Mouse (Mus musculus) liver, adult 2 months (tissue): ENCODE data around the gene Tmem190. TPM values are rescaled to one million over a fixed set of nuclear protein-coding genes. Genes with fewer than 3 reads are reported as not detected.
"Not testable (repeated sequence)": the region's sequence is repeated elsewhere in the genome, so short reads cannot be mapped to it uniquely, and the experiment has no call there.

ENCODE experiments used
- DNase-seq: peaks from one replicate; pipeline ENCODE4 v3.0.0-alpha.2; 2011; ENCODE audit warnings: low read depth, low spot score; ENCODE audit errors: extremely low read depth
- H3K27ac ChIP-seq: fragments of 200-500 bp; replicated peaks from 2 replicates; pipeline ENCODE4 v1.5.1; 2012; ENCODE audit warnings: low read depth, mild to moderate bottlenecking, control low read depth, inconsistent platforms, low read length; ENCODE audit not compliant: insufficient read depth
- H3K27me3 ChIP-seq: fragments of 200-500 bp; 2 replicates; pipeline ENCODE4 v1.6.1; 2012; ENCODE audit warnings: mild to moderate bottlenecking, moderate library complexity, low read length, inconsistent platforms; ENCODE audit not compliant: control insufficient read depth, insufficient read depth
- H3K36me3 ChIP-seq: fragments of 200-500 bp; 2 replicates; pipeline ENCODE4 v1.6.1; 2012; ENCODE audit warnings: low read length, inconsistent platforms; ENCODE audit not compliant: control insufficient read depth, insufficient read depth
- H3K4me1 ChIP-seq: fragments of 200-500 bp; 2 replicates; pipeline ENCODE4 v1.6.1; 2011; ENCODE audit warnings: low read length; ENCODE audit not compliant: control insufficient read depth, insufficient read depth
- H3K4me3 ChIP-seq: fragments of 200-500 bp; 2 replicates; pipeline ENCODE4 v1.5.1; 2011; ENCODE audit warnings: low read depth, mild to moderate bottlenecking, control low read depth, low read length, moderate library complexity; ENCODE audit not compliant: insufficient read depth
- H3K79me2 ChIP-seq: fragments of 200-500 bp; 2 replicates; pipeline ENCODE4 v1.6.1; 2012; ENCODE audit warnings: inconsistent platforms, mild to moderate bottlenecking, low read length, moderate library complexity; ENCODE audit not compliant: control insufficient read depth, insufficient read depth
- H3K9ac ChIP-seq: fragments of 200-500 bp; 2 replicates; pipeline ENCODE4 v1.6.1; 2012; ENCODE audit warnings: low read depth, mild to moderate bottlenecking, control low read depth, inconsistent platforms, low read length
- CTCF ChIP-seq: fragments of 200-500 bp; IDR thresholded peaks from 2 replicates; pipeline ENCODE4 v1.5.1; 2011; ENCODE audit warnings: low read depth, low read length, control low read depth
- POLR2A ChIP-seq: fragments of 200-500 bp; IDR thresholded peaks from 2 replicates; pipeline ENCODE4 v1.6.1; 2011; ENCODE audit warnings: low read length, control low read depth; ENCODE audit not compliant: insufficient read depth; ENCODE audit errors: extremely low read depth
- WGBS: fragments of 180-500 bp; shearing (Covaris S2); methylation state at CpG from one replicate; pipeline ENCODE4 v1.1.7; 2018; 5-methylcytosine and 5-hydroxymethylcytosine counted together
- polyA plus RNA-seq: library from polyadenylated mRNA; depleted of rRNA; stranded (reverse); fragments of >200 nt; gene quantifications from 2 replicates; pipeline ENCODE4 v1.2.3, GENCODE M21; 2012
- total RNA-seq: library from RNA; depleted of rRNA; stranded (reverse); fragments of >200 nt; gene quantifications from 2 replicates; pipeline ENCODE4 v1.2.3, GENCODE M21; 2014

Gene Tmem190
- total and polyA plus RNA-seq, 2 experiments: not detected

- Histone ChIP-seq H3K4me1 (peaks cover 16% of the 10 kb centered on the region), H3K79me2 (peaks cover 11% of the 10 kb centered on the region; the same call in 1 of the 2 replicates), H3K27me3 (no peaks in the 10 kb centered on the region), H3K4me3 (peak within 1 kb of the TSS; percentile 93), H3K9ac (peak within 1 kb of the TSS; percentile 95), H3K27ac (peak within 1 kb of the TSS; percentile 84), H3K36me3 (peaks cover 1% of the 10 kb centered on the region; the same call in 1 of the 2 replicates)
- WGBS: 4% methylated on average over 40 of the region's 40 CpGs
- DNase-seq: peak; percentile 81
- TF ChIP-seq POLR2A: 0 out of 2 replicates have a peak, but pooled peaks have one; percentile 19
- TF ChIP-seq CTCF: no peak
Observed at GRCm38 (mm10) chr7:4789436-4789935, 6.7 kb downstream of the Tmem190 start, which contains the start of gene Tmem238. Gene Tmem238 (minus strand): TSS chr7:4789656.

GRCm38 (mm10) chr7:4792278-4793212, 9.8 kb downstream of the Tmem190 start, which contains the start of gene Rpl28:
Gene Rpl28 (plus strand): TSS chr7:4792874.
- TF ChIP-seq POLR2A: peak; percentile 92
- no peak for TF ChIP-seq CTCF
- peak; percentile 88 for DNase-seq
- Histone ChIP-seq H3K27ac (peak within 1 kb of the TSS; percentile 83), H3K9ac (peak within 1 kb of the TSS; percentile 86), H3K4me1 (peaks cover 16% of the 10 kb centered on the region), H3K36me3 (peaks cover 12% of the 10 kb centered on the region; the same call in 1 of the 2 replicates), H3K79me2 (peaks cover 9% of the 10 kb centered on the region; the same call in 1 of the 2 replicates), H3K27me3 (no peaks in the 10 kb centered on the region), H3K4me3 (peak within 1 kb of the TSS; percentile 82)
- WGBS: under 1% methylated on average over 54 of the region's 54 CpGs

- Histone ChIP-seq H3K4me1 (peaks cover 15% of the 10 kb centered on the region), H3K27ac (peak overlapping the region; percentile 65; the same call in 1 of the 2 replicates), H3K9ac (peak overlapping the region; percentile 86), H3K4me3 (peak overlapping the region; percentile 82), H3K36me3 (peaks cover 12% of the 10 kb centered on the region; the same call in 1 of the 2 replicates)
- H3K79me2 ChIP-seq, H3K27me3 ChIP-seq, DNase-seq: not testable (repeated sequence)
- under 1% methylated on average over 31 of the region's 31 CpGs for WGBS
Observed at GRCm38 (mm10) chr7:4793248-4793647, 10.5 kb downstream of the Tmem190 start.

GRCm38 (mm10) chr7:4793674-4794073, 10.9 kb downstream of the Tmem190 start:
- Histone ChIP-seq H3K79me2 (0 out of 2 replicates have a peak, but pooled peaks cover 7% of the 10 kb centered on the region), H3K4me1 (peaks cover 10% of the 10 kb centered on the region), H3K27me3 (no peaks in the 10 kb centered on the region), H3K4me3 (peak overlapping the region; percentile 82), H3K36me3 (peaks cover 12% of the 10 kb centered on the region; the same call in 1 of the 2 replicates), H3K27ac (no peak overlapping the region), H3K9ac (peak overlapping the region; percentile 86)
- no peak for DNase-seq
- no peak for TF ChIP-seq CTCF
- TF ChIP-seq POLR2A: no peak
- 37% methylated on average over 4 of the region's 4 CpGs for WGBS

GRCm38 (mm10) chr7:4794631-4795168, 12.0 kb downstream of the Tmem190 start:
- DNase-seq: no peak
- Histone ChIP-seq H3K4me3 (no peak overlapping the region), H3K4me1 (peaks cover 9% of the 10 kb centered on the region), H3K79me2 (0 out of 2 replicates have a peak, but pooled peaks cover 4% of the 10 kb centered on the region), H3K9ac (no peak overlapping the region), H3K27ac (no peak overlapping the region), H3K36me3 (peaks cover 12% of the 10 kb centered on the region; the same call in 1 of the 2 replicates), H3K27me3 (no peaks in the 10 kb centered on the region)
- 70% methylated on average over 3 of the region's 3 CpGs for WGBS
- TF ChIP-seq POLR2A: no peak
- TF ChIP-seq CTCF: no peak
